Mouse (Mus musculus): Measurements from ENCODE around the gene B3galnt1.
"Not testable (repeated sequence)": the region's sequence is repeated elsewhere in the genome, so short reads cannot be mapped to it uniquely, and the experiment has no call there.

B3galnt1 gene

GRCm38 (mm10) chr3:69598261-69599165 lies at the start of gene B3galnt1:
Gene B3galnt1 (minus strand): TSS chr3:69598960.
- peak; percentile 64 for DNase-seq

GRCm38 (mm10) chr3:69634521-69634920 lies 35.8 kb upstream of the B3galnt1 start:
- no peak for DNase-seq

DNA sequence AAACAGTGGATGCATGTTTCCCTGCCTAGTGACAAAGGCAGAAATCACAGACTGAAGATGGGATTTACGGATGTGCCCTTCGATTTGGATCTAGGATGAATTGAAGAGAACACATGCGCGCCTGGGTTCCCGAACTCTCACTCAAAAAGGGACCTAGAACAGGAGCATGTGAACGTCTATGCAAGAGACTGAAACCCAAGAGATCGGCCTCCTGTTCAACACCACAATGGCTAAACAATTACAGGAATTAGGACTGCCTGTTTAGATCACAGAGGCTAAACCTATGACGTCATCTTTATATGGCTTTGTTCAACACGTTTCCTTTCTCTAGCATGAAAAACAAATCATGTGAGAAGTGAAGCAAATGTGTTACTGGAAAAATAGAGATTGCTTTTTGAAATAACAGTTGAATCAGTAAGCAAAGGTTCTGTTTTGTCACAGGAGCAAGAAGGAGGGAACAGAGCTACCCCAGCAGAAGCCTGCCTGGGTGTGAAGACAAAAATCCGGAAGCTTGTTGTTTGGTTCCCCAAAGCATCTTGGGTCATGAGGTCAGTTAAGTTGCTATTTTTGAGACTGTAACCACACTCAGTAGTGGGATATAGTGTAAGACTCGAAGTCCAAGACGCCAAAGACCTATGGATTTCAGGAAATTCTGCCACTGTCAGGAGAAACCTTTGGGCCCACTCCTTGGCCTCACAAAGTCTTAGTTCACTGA lies 35.1 kb upstream of the B3galnt1 start:
- no peak for DNase-seq

- DNase-seq, result no peak
Observed at GRCm38 (mm10) chr3:69626963-69627590, 28.3 kb upstream of the B3galnt1 start.

DNA sequence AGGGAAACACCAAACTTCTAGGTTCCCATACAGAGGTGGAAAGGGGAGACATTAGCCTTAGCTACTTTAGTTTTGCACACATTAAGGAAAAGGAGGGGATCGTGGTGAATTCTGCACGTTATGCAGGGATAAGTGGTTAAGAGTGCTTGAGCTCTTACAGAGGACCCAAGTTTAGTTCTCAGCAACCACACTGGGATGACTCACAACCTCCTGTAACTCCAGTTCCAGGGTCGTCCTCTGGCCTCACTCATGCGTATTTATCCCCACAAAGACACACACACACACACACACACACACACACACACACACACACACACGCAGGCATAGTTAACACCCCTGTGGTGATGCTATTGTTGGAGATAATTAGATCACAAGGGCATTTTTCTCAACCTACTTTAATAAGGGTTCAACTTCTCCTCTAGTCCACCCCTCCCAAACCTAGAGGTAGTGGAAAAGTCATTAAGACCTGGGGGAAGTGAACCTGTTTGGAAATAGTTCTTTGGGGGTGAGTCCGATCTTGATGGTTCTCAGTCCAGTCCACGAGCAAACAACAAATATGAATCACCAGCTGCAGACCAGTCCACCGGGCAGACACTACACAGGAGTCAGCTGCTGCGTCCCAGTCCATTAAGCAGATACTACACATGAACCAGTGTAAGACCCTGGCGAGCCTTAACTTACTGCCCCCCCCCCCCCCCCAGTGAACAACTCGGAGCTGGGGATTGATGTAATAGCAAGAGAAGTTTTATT lies 27.6 kb upstream of the B3galnt1 start:
- no peak for DNase-seq

DNA sequence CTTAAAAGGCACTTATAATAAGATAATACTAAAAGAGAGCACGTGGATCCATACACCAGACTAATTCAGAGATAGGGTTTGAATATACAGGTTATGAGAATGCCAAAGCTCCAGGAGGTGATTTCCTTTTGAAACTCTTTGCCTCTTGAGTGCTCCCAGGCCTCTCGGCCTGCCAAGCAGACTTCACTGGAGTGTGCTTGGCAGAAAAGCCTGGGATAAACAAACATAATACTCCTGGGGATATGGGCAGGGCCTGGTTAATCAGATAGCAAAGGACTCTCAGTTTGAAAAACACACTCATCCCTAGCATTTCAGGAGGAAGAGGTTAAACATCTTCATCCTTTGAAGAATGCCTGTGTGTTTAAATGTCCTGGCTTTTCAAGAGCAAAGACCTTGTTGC lies 25.4 kb upstream of the B3galnt1 start:
- peak; percentile 20 for DNase-seq

DNA sequence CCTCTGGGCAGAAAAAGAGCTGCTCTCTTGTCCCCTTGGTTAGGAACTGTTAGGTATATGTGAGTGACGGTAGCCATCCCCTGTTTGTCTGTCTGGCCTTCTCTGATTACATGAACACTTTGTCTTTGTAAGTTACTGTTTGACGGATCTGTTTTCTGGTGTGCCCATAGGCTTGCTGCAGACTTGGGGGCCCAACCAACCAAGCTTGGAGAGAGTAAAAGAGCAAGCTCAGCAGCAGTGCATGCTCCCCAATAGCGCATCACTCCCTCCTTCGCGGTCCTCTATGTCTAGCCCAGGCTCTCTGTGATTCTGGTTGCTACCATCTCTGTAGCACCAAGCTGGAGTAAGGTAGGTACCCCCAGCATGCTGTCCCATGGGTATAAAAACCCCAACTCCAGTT lies 9.1 kb upstream of the B3galnt1 start:
- DNase-seq, result no peak

GRCm38 (mm10) chr3:69607468-69607867 lies 8.7 kb upstream of the B3galnt1 start:
- DNase-seq, result no peak

- DNase-seq, result no peak
Observed at GRCm38 (mm10) chr3:69606923-69607322, 8.2 kb upstream of the B3galnt1 start.

DNA sequence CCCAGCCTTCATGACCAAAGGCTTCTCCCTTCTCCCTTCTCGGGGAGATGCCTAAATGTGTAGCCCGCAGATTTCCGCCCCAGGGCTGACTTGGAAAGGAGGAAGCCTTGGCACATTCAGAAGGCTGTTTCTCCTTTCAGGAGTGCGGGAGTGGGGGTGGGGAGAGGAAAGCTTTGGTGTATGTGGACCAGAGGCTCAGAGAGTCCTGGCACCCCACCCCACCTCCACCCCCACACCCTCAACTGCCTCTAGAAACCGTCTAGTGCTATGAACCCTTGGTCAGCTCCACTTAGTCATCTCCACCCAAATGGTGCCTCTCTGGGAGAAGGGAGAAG lies 373 bp upstream of the B3galnt1 start:
- DNase-seq, result peak; percentile 1

DNA sequence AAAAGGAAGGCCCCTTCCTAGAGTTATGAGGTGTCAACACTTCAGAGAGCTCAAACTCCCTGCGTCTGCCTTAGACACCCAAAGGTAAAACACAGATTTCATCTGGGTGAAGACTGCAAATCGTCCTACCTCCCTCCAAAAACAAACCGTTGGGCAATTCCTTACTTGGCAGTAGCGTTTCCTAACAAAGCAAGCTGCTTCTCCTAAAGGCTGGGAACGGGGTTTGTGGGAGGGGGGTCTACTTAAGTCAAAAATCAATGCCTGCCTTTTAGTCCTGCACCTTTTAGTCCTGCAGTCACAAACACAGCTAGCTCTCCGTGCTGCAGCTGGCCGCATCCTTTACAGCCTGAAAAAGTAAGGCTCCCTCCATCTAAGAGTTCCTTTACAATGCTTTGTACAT lies 944 bp downstream of the B3galnt1 start:
- no peak for DNase-seq

DNA sequence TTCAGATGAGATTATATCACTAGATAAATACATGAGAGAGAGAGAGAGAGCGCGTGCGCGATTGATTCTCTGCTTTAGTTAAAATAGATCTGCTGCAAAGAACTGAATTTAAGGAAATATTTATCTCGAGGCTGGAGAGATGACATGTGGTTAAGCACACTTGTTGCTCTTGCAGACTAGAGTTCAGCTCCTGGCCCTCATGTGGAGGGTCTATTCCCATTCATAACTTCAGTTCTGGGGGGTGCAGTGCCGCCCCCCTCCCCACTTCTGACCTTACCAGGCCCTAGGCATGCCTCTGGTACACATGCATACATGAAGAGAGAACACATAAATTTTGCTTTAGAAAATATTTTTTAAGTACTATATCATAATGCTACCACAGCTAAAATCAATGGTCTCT lies 1.5 kb downstream of the B3galnt1 start:
- no peak for DNase-seq

- DNase-seq, result no peak
Observed at GRCm38 (mm10) chr3:69596116-69596515, 2.6 kb downstream of the B3galnt1 start.

DNA sequence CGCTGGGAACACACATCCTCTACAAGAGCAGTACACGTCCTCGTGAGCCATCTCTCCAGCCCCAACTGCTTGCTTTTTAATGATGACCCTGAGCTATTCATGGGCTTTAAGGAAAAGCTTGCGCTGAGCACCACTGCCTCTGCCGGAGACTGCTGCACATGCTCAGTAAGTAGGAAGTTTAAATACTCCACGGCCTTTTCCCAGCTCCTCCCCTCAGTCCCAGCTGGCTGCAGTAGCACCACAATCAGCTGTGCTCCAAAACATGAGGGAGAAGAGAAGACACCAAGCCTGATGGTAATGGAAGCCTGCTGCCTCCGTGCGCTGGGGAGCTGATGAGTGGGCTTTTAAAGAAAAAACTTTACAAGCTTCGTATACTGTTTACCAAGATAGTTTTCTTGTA lies 4.7 kb downstream of the B3galnt1 start:
- no peak for DNase-seq

GRCm38 (mm10) chr3:69593426-69593825 lies 5.3 kb downstream of the B3galnt1 start:
- no peak for DNase-seq

DNA sequence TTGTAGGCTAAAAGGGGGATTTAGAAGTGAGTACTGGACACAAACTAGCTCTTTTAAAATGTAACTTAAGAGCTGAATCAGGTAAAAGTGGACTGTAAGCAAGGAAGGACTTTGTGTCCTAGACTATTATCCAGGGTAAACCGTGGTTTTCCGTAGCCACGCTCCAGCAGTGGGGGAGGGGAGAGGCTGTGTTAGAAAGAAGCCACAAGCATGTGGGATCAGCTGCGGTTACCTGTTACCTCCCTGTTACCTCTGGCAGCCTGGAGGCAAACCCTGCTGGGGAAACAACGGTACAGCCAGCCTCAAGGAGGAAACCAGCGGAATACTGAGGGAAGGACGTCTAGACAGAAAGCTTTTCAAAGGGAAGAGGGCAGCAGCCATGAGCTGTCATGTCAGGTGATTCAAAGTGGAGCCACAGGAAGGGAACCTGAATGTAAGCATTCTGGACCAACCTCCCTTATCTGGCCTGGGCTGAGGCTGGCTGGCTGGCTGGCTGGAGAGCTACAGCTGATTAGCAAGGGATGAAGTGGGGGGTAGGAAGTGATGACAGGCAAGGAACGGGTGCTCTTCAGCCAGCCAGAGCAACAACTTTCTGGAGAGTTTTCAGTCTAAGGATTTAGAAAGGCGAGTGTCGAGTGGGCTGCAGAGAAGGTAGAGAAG lies 10.5 kb downstream of the B3galnt1 start:
- DNase-seq, result peak; percentile 3

DNA sequence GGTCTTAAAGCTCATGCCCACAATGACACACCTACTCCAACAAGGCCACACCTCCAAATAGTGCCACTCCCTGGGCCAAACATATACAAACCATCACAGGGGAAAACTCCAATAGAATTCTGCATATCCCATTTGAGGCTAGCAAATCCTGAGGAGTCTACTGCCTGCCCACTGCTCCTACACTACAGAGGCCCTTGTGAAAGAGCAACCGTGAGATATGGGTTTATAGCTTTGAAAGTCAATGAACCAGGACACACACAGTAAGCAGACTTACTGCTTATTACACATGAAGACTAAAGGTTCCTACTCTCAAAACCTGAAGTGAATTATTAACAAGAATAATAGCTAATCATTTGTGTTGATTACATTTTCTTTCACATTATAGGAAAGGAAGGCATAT lies 15.0 kb downstream of the B3galnt1 start:
- DNase-seq, result no peak

DNA sequence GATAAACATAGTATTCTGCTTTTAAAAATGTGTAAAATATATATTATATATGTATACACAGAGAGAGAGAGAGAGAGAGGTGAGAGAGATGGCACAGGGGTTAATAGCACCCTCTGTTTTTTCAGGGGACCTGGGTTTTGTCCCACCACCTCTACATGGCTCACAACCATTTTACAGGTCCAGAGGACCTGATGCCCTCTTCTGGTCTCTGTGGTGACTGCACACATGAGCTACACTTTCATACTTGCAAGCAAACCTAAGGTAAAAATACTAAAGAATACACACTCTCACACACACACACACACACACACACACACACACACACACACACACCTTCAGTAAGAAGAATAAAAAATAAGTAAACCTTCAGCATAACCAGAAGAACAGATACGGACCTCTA lies 20.0 kb downstream of the B3galnt1 start:
- no peak for DNase-seq

GRCm38 (mm10) chr3:69576715-69577114 lies 22.0 kb downstream of the B3galnt1 start:
- DNase-seq, result no peak

DNA sequence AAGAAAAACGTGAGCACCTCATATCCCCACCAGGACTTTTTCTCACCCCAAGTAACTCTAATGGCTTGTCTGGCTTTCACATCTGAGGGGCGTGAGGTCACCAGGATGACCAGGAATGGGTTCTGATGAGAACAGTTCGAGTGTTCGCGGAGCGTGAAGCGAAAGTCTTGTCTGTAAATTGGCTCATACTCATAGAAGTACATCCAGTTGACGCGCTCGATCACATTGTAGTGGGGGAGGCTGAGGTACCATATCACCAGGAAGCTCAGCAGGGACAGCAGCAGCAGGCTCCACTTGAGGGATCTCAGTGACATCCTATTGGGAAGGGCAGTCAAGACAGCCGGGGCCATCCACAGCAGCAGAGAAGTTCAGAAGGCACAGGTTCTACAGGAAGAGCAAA lies 23.2 kb downstream of the B3galnt1 start:
- DNase-seq, result no peak

DNA sequence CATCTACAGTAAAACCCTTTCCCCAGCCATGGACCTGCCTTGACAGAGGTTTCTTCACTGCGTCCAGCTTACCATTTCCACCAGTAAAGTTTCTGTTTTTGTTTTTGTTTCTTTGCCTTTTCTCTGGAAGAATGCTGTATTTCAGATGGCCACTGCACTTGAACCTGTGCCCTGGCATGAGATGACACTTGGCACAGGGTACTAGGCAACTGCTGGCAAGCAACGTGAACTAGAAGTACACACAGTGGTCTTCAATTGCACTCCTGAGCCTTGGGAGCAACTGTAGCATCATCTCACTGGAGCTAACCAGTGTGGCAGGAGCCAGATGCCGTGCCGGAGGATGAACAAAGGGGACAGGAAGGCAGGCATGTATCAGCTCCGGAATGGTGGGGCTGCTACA lies 26.2 kb downstream of the B3galnt1 start:
- DNase-seq, result no peak

GRCm38 (mm10) chr3:69565586-69565985 lies 33.2 kb downstream of the B3galnt1 start:
- DNase-seq, result not testable (repeated sequence)

- no peak for DNase-seq
Observed at GRCm38 (mm10) chr3:69563406-69563805, 35.4 kb downstream of the B3galnt1 start.
